Mouse (Mus musculus): Measurements from ENCODE around the gene Kdm4b.

The Kdm4b gene

GRCm38 (mm10) chr17:56325450-56326152 lies at the start of gene Kdm4b:
Gene Kdm4b (plus strand): TSS chr17:56326062.
- DNase-seq = peak; percentile 99 to 100

GRCm38 (mm10) chr17:56276643-56277566 lies 49.0 kb upstream of the Kdm4b start, which contains the start of gene Ticam1:
Gene Ticam1 (minus strand): TSS chr17:56276786.
- DNase-seq = peak; percentile 91 to 97

GRCm38 (mm10) chr17:56277567-56277893 lies 48.3 kb upstream of the Kdm4b start:
- DNase-seq = no peak

- DNase-seq = no peak
These were observed 47.5 kb upstream of the Kdm4b start for GRCm38 (mm10) chr17:56278340-56278739.

- peak in 1 of 2 experiments; percentile 23 for DNase-seq
These were observed 46.2 kb upstream of the Kdm4b start for GRCm38 (mm10) chr17:56279481-56280155.

GRCm38 (mm10) chr17:56281193-56281592 lies 44.7 kb upstream of the Kdm4b start:
- DNase-seq = no peak

- DNase-seq = no peak
These were observed 43.1 kb upstream of the Kdm4b start for GRCm38 (mm10) chr17:56282802-56283201.

- DNase-seq = no peak
These were observed 42.5 kb upstream of the Kdm4b start for GRCm38 (mm10) chr17:56283316-56283715.

- DNase-seq = peak in 1 of 2 experiments; percentile 14
These were observed 39.9 kb upstream of the Kdm4b start for GRCm38 (mm10) chr17:56285995-56286394.

GRCm38 (mm10) chr17:56287830-56288229 lies 38.0 kb upstream of the Kdm4b start:
- DNase-seq = peak; percentile 67 to 73

GRCm38 (mm10) chr17:56288866-56289265 lies 37.0 kb upstream of the Kdm4b start:
- no peak for DNase-seq

GRCm38 (mm10) chr17:56289371-56290331 lies 36.2 kb upstream of the Kdm4b start:
- peak; percentile 67 to 79 for DNase-seq

GRCm38 (mm10) chr17:56290388-56291170 lies 35.3 kb upstream of the Kdm4b start:
- peak; percentile 97 to 99 for DNase-seq

- peak; percentile 95 to 97 for DNase-seq
These were observed 34.7 kb upstream of the Kdm4b start for GRCm38 (mm10) chr17:56291171-56291511.

- no peak for DNase-seq
These were observed 33.9 kb upstream of the Kdm4b start for GRCm38 (mm10) chr17:56291826-56292475.

- DNase-seq = no peak
These were observed 33.2 kb upstream of the Kdm4b start, which contains the start of gene Plin3 for GRCm38 (mm10) chr17:56292531-56293222. Gene Plin3 (minus strand): TSS chr17:56292873.

GRCm38 (mm10) chr17:56293291-56293690 lies 32.6 kb upstream of the Kdm4b start:
- DNase-seq = no peak

GRCm38 (mm10) chr17:56294241-56294640 lies 31.6 kb upstream of the Kdm4b start:
- no peak for DNase-seq

- no peak for DNase-seq
These were observed 29.7 kb upstream of the Kdm4b start for GRCm38 (mm10) chr17:56296201-56296600.

- no peak for DNase-seq
These were observed 27.6 kb upstream of the Kdm4b start for GRCm38 (mm10) chr17:56298238-56298637.
